Mouse (Mus musculus): Measurements from ENCODE around the gene Smc3. TPM values are rescaled to one million over a fixed set of nuclear protein-coding genes. Genes with fewer than 3 reads are reported as not detected.
"Not testable (repeated sequence)": the region's sequence is repeated elsewhere in the genome, so short reads cannot be mapped to it uniquely, and the experiment has no call there.

Gene Smc3
- polyA plus RNA-seq, 1 experiment: 6.5 TPM

GRCm38 (mm10) chr19:53575296-53576010 is 24.7 kb upstream of the Smc3 start:
- Histone ChIP-seq H3K4me3 (no peak overlapping the region), H3K36me3 (ENCODE audit: control insufficient read depth, insufficient read depth) (no peaks in the 10 kb centered on the region), H3ac (ENCODE audit: control insufficient read depth, insufficient read length) (no peak overlapping the region), H3K4me2 (ENCODE audit: low read depth) (no peak overlapping the region), H3K79me2 (ENCODE audit: control insufficient read depth, insufficient read depth) (no peaks in the 10 kb centered on the region), H3K27me3 (ENCODE audit: control insufficient read depth, insufficient read depth, insufficient read length) (no peaks in the 10 kb centered on the region)
- TF ChIP-seq SRF (IDR thresholded peaks at IDR 0.05; ENCODE audit: control insufficient read depth, insufficient read length, low read depth): no peak
- no peak for TF ChIP-seq POLR2A (IDR thresholded peaks at IDR 0.05; ENCODE audit: insufficient read length, low read depth)
- TF ChIP-seq TCF12 (IDR thresholded peaks at IDR 0.05; ENCODE audit: insufficient read depth, poor library complexity, severe bottlenecking): no peak
- TF ChIP-seq TCF3 (IDR thresholded peaks at IDR 0.05; ENCODE audit: insufficient read length, low read depth): no peak
- TF ChIP-seq E2F4 (IDR thresholded peaks at IDR 0.05; ENCODE audit: insufficient read depth): no peak
- TF ChIP-seq REST (IDR thresholded peaks at IDR 0.05; ENCODE audit: insufficient read depth, insufficient read length): no peak
- no peak for TF ChIP-seq POLR2AphosphoS2 (IDR thresholded peaks at IDR 0.05; ENCODE audit: insufficient read length, low read depth)
- TF ChIP-seq USF1 (IDR thresholded peaks at IDR 0.05; ENCODE audit: low read depth): no peak
- no peak for TF ChIP-seq MYOG (IDR thresholded peaks at IDR 0.05; ENCODE audit: control insufficient read depth in 1 of 3, insufficient read depth in 1 of 3, insufficient read length in 2 of 3, low read depth in 2 of 3)
- TF ChIP-seq CEBPB (IDR thresholded peaks at IDR 0.05; ENCODE audit: insufficient read depth, poor library complexity, severe bottlenecking): no peak
- TF ChIP-seq MYOD1 (IDR thresholded peaks at IDR 0.05; ENCODE audit: control insufficient read depth in 1 of 3, insufficient read length in 2 of 3, low read depth in 2 of 3): no peak
- no peak for TF ChIP-seq MAX (IDR thresholded peaks at IDR 0.05; ENCODE audit: low read depth)

GRCm38 (mm10) chr19:53576061-53576460 is 24.1 kb upstream of the Smc3 start:
- H3K4me2 ChIP-seq (ENCODE audit: low read depth): no peak overlapping the region
- no peaks in the 10 kb centered on the region for H3K36me3 ChIP-seq (ENCODE audit: control insufficient read depth, insufficient read depth)
- TF ChIP-seq CEBPB (IDR thresholded peaks at IDR 0.05; ENCODE audit: insufficient read depth, poor library complexity, severe bottlenecking): no peak
- TF ChIP-seq MAX (IDR thresholded peaks at IDR 0.05; ENCODE audit: low read depth): no peak
- TF ChIP-seq MYOD1 (IDR thresholded peaks at IDR 0.05; ENCODE audit: control insufficient read depth in 1 of 3, insufficient read length in 2 of 3, low read depth in 2 of 3): no peak
- no peak for TF ChIP-seq E2F4 (IDR thresholded peaks at IDR 0.05; ENCODE audit: insufficient read depth)
- no peak for TF ChIP-seq USF1 (IDR thresholded peaks at IDR 0.05; ENCODE audit: low read depth)
- TF ChIP-seq SRF (IDR thresholded peaks at IDR 0.05; ENCODE audit: control insufficient read depth, insufficient read length, low read depth): no peak
- no peak for TF ChIP-seq MYOG (IDR thresholded peaks at IDR 0.05; ENCODE audit: control insufficient read depth in 1 of 3, insufficient read depth in 1 of 3, insufficient read length in 2 of 3, low read depth in 2 of 3)
- TF ChIP-seq TCF3 (IDR thresholded peaks at IDR 0.05; ENCODE audit: insufficient read length, low read depth): no peak
- no peaks in the 10 kb centered on the region for H3K27me3 ChIP-seq (ENCODE audit: control insufficient read depth, insufficient read depth, insufficient read length)
- no peak overlapping the region for H3K4me3 ChIP-seq
- no peak overlapping the region for H3ac ChIP-seq (ENCODE audit: control insufficient read depth, insufficient read length)
- no peaks in the 10 kb centered on the region for H3K79me2 ChIP-seq (ENCODE audit: control insufficient read depth, insufficient read depth)

GRCm38 (mm10) chr19:53577025-53577800 is 23.0 kb upstream of the Smc3 start:
- TF ChIP-seq POLR2AphosphoS2 (IDR thresholded peaks at IDR 0.05; ENCODE audit: insufficient read length, low read depth) (no peak), TCF3 (IDR thresholded peaks at IDR 0.05; ENCODE audit: insufficient read length, low read depth) (no peak), POLR2A (IDR thresholded peaks at IDR 0.05; ENCODE audit: insufficient read length, low read depth) (no peak), MYOD1 (IDR thresholded peaks at IDR 0.05; ENCODE audit: control insufficient read depth in 1 of 3, insufficient read length in 2 of 3, low read depth in 2 of 3) (no peak), USF1 (IDR thresholded peaks at IDR 0.05; ENCODE audit: low read depth) (no peak), MAX (IDR thresholded peaks at IDR 0.05; ENCODE audit: low read depth) (no peak), E2F4 (IDR thresholded peaks at IDR 0.05; ENCODE audit: insufficient read depth) (no peak), MYOG (IDR thresholded peaks at IDR 0.05; ENCODE audit: control insufficient read depth in 1 of 3, insufficient read depth in 1 of 3, insufficient read length in 2 of 3, low read depth in 2 of 3) (no peak), REST (IDR thresholded peaks at IDR 0.05; ENCODE audit: insufficient read depth, insufficient read length) (no peak)
- Histone ChIP-seq H3K79me2 (ENCODE audit: control insufficient read depth, insufficient read depth) (no peaks in the 10 kb centered on the region), H3K4me2 (ENCODE audit: low read depth) (no peak overlapping the region), H3K36me3 (ENCODE audit: control insufficient read depth, insufficient read depth) (no peaks in the 10 kb centered on the region), H3K27me3 (ENCODE audit: control insufficient read depth, insufficient read depth, insufficient read length) (no peaks in the 10 kb centered on the region), H3K4me3 (no peak overlapping the region), H3ac (ENCODE audit: control insufficient read depth, insufficient read length) (no peak overlapping the region)

GRCm38 (mm10) chr19:53578597-53579252 is 21.5 kb upstream of the Smc3 start:
- TF ChIP-seq POLR2AphosphoS2 (IDR thresholded peaks at IDR 0.05; ENCODE audit: insufficient read length, low read depth) (no peak), POLR2A (IDR thresholded peaks at IDR 0.05; ENCODE audit: insufficient read length, low read depth) (no peak), REST (IDR thresholded peaks at IDR 0.05; ENCODE audit: insufficient read depth, insufficient read length) (no peak), TCF3 (IDR thresholded peaks at IDR 0.05; ENCODE audit: insufficient read length, low read depth) (no peak), TCF12 (IDR thresholded peaks at IDR 0.05; ENCODE audit: insufficient read depth, poor library complexity, severe bottlenecking) (no peak), MAX (IDR thresholded peaks at IDR 0.05; ENCODE audit: low read depth) (no peak), E2F4 (IDR thresholded peaks at IDR 0.05; ENCODE audit: insufficient read depth) (no peak), CEBPB (IDR thresholded peaks at IDR 0.05; ENCODE audit: insufficient read depth, poor library complexity, severe bottlenecking) (no peak)
- Histone ChIP-seq H3K27me3 (ENCODE audit: control insufficient read depth, insufficient read depth, insufficient read length) (no peaks in the 10 kb centered on the region), H3K36me3 (ENCODE audit: control insufficient read depth, insufficient read depth) (no peaks in the 10 kb centered on the region), H3K79me2 (ENCODE audit: control insufficient read depth, insufficient read depth) (no peaks in the 10 kb centered on the region), H3ac (ENCODE audit: control insufficient read depth, insufficient read length) (no peak overlapping the region), H3K4me2 (ENCODE audit: low read depth) (no peak overlapping the region), H3K4me3 (no peak overlapping the region)

GRCm38 (mm10) chr19:53580271-53580670 is 19.9 kb upstream of the Smc3 start:
- H3K4me2 ChIP-seq (ENCODE audit: low read depth); H3ac ChIP-seq (ENCODE audit: control insufficient read depth, insufficient read length); H3K79me2 ChIP-seq (ENCODE audit: control insufficient read depth, insufficient read depth); H3K27me3 ChIP-seq (ENCODE audit: control insufficient read depth, insufficient read depth, insufficient read length); H3K4me3 ChIP-seq; H3K36me3 ChIP-seq (ENCODE audit: control insufficient read depth, insufficient read depth): not testable (repeated sequence)

GRCm38 (mm10) chr19:53587686-53588085 is 12.5 kb upstream of the Smc3 start:
- H3K4me3 ChIP-seq; H3ac ChIP-seq (ENCODE audit: control insufficient read depth, insufficient read length); H3K36me3 ChIP-seq (ENCODE audit: control insufficient read depth, insufficient read depth); H3K4me2 ChIP-seq (ENCODE audit: low read depth); H3K27me3 ChIP-seq (ENCODE audit: control insufficient read depth, insufficient read depth, insufficient read length); H3K79me2 ChIP-seq (ENCODE audit: control insufficient read depth, insufficient read depth): not testable (repeated sequence)

GRCm38 (mm10) chr19:53588968-53589367 is 11.2 kb upstream of the Smc3 start, which contains the start of gene Nutf2-ps1:
TSS of gene Nutf2-ps1 (minus strand) at chr19:53589068.
- H3K79me2 ChIP-seq (ENCODE audit: control insufficient read depth, insufficient read depth); H3K4me2 ChIP-seq (ENCODE audit: low read depth); H3ac ChIP-seq (ENCODE audit: control insufficient read depth, insufficient read length); H3K36me3 ChIP-seq (ENCODE audit: control insufficient read depth, insufficient read depth); H3K4me3 ChIP-seq; H3K27me3 ChIP-seq (ENCODE audit: control insufficient read depth, insufficient read depth, insufficient read length): not testable (repeated sequence)

Data from myocyte (in vitro differentiated cells).